Mouse (Mus musculus): ENCODE measurements around the gene Gm10282.

The Gm10282 gene

DNA sequence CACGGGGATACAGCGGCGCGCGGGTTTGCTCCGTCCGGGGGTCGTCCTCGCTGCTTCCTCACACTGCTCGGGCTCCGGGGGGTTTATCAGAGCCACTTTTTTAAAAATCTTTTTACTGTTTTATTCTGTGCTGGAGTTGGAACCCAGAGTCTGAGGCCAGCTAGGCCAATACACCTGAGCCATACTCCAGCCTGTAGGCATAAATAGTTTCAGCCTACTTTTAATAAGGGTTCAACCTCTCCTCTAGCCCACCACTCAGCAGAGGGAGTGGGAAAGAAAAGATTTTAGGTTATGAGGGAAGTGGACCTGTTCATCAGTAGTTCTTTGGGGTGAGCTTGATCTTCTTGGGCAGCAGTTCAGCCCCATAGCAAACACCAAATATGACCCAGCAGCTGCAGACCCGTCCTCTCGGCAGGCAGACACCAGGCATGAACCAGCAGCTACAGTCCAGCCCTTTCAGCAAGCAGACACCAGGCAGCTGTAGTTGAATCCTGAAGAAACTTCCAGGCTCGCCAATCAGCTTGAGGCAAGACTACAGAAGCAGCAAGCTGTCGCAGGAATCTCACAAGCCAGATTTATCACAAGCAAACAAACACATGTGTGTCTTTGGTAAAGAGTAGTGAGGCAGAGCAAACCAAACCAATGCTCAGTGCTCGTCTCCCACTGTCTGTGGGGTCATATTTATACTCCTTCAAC is at the start of gene Gm10282:
Gene Gm10282 (minus strand): TSS at position 51 of the 696 bp plus-strand sequence.
- no peak for DNase-seq (ENCODE audit: extremely low read depth, low read depth, low spot score)

DNA sequence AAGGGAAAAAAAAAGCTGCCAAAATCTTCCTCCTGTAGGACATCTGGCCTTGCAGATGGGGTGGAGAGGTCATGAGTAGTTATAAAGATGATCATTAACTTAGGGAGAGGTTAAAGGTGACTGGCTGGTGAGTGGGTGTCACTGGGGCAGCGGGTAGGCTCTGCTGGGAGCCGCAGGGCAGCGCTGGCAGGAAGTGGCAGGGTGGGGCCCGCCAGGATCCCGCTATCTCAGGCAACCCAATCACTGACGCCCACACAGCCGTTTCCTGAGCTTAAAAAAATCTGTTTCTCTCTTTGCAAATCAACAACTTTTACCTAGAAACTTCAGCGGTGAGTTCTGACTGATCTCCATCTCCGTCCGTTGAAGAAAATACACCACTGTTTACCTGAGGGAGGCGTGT is 49.2 kb upstream of the Gm10282 start:
- DNase-seq (ENCODE audit: extremely low read depth, low read depth, low spot score), result no peak

DNA sequence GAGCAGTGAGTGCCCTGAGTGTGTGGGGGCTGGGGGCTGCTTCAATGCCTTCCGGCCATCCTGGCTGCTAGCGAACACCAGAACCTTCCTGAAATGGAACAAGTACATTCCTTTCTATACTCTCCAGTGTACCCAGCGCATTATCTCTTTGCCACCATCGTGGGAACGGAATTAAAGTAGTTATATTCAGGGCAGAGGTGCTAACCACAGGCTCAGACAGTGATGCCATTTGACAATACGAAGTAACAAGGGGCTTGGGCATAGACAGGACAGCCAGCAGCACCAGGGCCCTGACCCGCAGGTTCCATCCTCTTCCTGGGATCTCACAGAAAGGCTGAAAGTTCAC is 48.6 kb upstream of the Gm10282 start:
- no peak for DNase-seq (ENCODE audit: extremely low read depth, low read depth, low spot score)

DNA sequence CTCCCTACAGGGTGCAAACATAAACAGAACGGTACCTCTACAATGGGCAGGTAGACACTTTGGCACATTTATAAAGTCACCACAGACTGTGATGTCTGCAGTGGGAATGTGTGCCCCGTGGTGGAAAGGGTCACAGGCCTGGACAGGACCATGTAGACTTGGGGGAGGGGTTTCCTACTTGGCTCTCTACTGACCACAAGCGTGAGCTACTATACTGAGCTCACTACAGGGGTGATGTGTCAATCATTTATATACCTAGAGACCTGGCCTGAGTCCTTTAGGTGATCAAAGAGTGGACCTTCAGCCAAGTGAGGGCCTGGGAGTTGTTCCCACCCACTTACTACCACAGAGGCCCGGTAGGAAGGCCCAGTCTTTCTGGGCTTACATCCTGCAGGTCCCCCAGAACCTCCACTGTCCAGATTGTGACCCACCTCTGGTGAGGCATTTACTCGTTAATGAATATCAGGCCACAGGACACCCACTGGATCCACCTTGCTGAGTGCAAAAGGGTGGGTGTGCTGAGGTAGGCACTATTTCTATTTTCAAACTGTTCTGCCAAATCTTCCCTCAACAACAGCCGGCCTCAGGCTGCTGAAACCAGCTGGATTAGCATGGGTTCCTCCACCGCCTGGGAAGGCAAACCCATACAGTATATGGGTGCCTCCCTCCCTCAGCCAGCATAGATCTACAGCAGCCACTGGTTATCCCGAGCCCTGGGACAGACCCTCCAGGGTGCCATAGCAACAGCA is 48.1 kb upstream of the Gm10282 start:
- DNase-seq (ENCODE audit: extremely low read depth, low read depth, low spot score), result no peak

DNA sequence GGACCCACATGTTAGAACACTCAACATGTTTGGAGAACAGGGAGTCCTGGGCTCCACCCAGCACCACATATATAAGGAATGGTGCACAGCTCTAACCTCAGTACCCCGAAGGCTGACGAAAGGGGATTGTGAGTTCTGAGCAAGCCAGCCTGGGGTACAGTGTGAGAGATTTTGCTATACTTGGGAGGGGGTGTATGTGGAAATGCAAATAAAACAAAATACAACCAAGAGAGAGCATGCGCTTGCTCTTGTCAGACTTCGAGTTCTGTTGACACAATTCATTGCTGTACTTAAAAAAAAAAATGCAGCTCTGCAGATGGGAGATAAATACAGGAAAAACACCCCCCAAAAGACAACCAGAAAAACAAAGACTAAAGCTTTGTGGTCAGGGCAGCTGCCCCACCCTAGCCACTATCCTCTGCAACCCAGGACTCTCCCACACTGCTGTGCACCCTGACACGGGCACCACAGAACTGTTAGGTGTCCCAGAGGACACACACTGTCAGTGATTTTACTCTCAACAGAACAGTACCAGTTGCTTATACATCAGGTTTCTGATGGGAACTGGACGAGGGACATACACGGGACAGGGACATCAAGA is 46.4 kb upstream of the Gm10282 start:
- no peak for DNase-seq (ENCODE audit: extremely low read depth, low read depth, low spot score)

DNA sequence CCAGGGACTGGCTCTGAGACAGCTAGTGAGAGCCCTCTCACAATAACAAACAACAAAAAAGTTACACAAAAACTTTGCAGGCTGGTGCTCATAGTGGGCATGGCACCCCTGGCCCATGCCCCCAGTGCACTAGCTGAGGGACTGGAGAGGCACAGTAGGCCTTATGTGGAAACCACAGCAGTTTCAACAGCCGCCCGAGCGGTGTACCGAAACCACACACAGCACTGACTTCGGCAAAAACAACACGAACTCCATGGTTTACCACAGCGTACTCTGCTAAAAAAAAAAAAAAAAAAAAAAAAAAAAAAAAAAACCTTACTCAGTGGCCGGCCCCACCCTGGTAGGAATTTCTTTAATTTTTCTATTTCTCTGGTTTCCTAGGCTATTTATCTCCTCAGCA is 45.7 kb upstream of the Gm10282 start:
- DNase-seq (ENCODE audit: extremely low read depth, low read depth, low spot score), result no peak

DNA sequence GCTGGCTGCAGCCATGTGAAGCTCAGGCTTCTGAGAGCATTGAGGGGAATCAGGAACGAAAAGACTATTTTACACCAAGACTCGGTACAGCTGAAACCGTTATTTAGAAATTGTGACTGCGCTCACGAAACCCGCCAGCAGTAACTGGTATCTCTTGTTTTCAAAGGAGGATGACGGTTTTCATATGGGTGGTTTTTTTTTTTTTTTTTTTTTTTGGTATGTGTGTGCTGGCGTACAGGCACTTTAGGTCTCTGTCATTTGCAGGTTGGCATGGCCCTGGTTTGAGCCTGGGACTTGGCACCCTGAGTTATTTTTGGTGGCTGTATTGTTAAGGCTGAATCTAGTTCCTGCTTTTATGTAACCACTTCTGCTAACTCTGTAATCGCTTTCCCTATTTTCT is 44.8 kb upstream of the Gm10282 start:
- no peak for DNase-seq (ENCODE audit: extremely low read depth, low read depth, low spot score)

DNA sequence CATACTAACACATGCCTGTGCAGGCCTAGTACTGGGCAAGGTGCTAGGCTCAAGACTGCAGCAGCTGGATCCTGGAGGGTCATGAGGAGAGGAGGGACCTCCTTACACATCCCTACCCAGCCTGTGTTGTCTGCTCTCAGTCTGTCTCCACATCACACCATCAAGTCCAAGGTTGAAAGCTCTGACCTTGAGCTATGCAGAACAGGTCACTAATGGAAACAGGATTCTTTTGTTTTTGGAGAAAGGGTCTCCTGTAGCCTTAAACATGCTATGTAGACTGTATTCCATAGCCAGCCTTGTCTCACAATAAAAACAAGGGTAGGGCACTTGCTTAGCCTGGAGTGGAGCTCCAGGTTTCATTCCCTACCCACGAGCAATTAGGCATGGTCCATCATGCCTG is 43.9 kb upstream of the Gm10282 start:
- no peak for DNase-seq (ENCODE audit: extremely low read depth, low read depth, low spot score)

DNA sequence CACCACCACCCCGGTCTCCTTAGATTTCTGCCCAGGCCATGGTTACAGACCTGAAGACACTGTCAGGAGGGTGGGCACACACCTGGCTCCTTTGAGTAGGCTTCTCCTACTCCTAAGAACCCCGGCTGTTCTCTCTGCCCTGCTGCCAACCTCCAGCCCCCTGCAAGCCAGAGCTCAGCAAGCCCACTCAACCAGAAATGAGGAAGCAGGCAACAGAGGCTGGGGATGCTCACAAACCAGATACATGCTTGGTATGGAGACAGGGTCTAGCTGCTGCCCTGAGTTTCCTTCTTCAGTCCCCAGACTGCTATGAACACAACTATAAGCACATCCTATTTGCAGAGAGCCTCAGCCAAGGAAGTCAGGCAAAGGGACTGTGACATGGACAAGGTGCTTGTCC is 43.1 kb upstream of the Gm10282 start:
- DNase-seq (ENCODE audit: extremely low read depth, low read depth, low spot score), result no peak

DNA sequence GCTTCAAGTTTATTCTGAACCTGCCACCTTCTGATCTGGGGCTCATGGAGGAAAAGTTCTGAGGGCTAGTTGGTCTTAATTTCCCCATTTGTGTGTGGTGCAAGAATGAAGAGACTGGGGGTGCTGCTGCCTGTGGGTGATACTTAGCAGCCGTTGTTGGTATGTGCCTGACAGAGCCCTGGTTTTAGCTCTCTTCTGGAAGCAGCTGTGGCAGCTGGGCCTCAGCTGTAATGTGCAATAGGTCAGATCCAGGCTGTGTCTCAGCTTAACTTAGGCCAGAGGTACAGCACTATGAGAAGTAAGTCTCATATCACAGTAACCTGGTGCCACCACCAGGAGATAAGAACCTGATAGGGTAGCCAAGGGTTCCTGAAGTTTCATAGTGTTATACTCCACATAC is 42.5 kb upstream of the Gm10282 start:
- DNase-seq (ENCODE audit: extremely low read depth, low read depth, low spot score), result no peak

DNA sequence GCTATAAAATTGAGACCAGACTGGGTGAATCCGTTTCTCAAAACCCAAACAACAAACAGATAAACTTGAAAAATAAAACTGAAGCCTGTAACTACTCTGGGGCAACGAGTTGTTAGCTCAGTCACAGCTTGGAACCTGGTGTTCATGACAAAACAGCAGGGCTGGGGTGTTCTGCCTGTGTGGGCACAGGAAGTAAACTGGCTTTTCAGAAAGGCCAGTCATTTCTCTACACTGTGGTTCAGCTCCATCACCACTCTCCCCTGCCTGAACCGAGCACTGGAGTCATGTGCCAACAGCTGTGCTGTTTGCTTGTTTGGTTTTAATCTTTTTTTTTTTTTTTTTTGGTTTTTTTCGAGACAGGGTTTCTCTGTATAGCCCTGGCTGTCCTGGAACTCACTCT is 38.7 kb upstream of the Gm10282 start:
- no peak for DNase-seq (ENCODE audit: extremely low read depth, low read depth, low spot score)

DNA sequence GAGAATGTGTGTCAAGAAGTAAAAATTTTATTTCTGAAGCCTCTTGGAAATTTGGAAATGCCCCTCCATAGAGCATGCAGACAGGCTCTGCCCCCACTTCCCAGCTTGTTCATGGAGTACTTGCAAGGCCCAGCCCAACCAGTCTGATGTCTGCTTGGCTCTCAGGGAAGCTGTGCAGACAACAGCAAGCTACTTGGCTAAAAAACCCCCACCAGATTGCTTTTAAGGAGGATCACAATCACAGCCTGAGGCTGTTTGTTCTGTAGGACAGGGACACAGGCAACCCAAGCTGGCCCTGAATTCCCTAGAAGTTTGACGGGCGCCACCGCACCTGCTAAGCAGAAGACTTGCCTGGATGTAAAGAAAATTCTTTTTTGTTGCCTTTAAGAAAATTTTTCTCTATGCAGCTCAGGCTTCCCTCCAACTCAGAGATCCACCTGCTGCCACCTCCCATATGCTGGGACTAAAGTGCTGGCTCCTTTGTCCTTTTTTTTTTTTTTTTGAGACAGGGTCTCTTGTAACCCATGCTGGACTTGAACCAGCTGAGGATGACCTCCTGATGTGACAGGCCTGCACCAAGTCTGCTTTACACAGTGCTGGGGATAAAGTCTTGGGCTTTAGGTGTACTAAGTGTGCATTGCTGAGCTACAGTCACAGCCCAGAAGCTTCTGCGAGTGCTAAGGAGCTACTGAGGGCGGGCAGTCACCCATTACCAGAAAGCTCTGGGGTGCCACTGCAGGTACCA is 37.7 kb upstream of the Gm10282 start:
- no peak for DNase-seq (ENCODE audit: extremely low read depth, low read depth, low spot score)

DNA sequence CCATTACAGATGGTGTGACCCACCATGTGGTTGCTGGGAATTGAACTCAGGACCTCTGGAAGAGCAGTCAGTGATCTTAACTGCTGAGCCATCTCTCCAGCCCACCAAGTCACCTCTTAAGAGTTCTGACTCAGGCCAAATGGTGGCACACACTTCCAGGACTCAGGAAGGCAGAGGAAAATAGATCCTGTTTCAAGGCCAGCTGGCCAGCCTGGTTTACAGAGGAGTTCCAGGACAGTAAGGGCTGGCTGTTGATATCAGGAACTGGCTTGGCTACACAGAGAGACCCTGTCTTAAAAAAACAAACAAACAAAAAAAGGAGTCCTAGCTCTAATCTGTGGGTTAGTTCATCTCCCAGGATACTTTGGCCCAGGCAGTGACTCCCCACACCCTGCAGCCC is 32.0 kb upstream of the Gm10282 start:
- DNase-seq (ENCODE audit: extremely low read depth, low read depth, low spot score), result no peak

DNA sequence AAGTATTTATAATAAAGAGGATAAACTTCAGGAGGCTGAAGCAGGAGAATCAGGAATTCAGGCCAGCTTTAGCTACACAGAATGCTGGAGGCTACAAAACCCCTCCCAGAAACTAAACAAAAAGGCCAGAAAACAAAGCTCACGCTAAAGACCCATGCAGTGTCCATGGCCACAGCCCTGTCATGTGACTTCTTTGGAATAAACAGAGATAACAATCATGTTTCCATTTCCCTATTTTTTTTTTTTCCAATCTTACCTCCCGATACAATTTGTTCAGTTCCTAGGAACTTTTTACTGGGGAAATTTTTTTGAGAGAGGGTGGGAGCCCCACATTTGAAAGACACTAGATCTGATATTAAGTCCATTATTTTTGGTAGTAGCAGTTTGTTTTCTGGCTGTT is 31.2 kb upstream of the Gm10282 start:
- no peak for DNase-seq (ENCODE audit: extremely low read depth, low read depth, low spot score)

DNA sequence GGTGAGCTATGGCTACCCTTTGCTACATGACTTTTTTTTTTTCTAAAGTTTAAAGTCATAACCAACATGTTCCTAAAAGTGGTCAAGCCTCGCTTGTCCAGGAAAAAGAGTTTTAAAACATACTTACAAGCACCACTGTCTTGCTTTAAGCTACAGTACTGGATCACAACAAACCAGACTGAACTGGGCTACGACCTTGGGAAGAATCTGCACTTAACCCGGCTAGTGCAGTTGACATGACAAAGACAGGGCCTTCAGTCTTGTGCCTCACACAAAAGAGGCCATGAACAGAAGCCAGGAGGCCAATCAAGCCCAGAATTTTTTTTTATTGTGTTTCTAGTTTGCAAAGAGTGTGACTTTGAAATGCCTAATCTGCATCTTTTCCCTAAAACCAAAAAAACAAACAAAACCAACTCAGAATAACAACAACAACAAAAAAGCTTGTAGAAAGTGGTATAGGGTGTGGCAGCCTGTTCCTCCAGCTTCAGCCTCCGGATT is 29.1 kb upstream of the Gm10282 start:
- no peak for DNase-seq (ENCODE audit: extremely low read depth, low read depth, low spot score)

DNA sequence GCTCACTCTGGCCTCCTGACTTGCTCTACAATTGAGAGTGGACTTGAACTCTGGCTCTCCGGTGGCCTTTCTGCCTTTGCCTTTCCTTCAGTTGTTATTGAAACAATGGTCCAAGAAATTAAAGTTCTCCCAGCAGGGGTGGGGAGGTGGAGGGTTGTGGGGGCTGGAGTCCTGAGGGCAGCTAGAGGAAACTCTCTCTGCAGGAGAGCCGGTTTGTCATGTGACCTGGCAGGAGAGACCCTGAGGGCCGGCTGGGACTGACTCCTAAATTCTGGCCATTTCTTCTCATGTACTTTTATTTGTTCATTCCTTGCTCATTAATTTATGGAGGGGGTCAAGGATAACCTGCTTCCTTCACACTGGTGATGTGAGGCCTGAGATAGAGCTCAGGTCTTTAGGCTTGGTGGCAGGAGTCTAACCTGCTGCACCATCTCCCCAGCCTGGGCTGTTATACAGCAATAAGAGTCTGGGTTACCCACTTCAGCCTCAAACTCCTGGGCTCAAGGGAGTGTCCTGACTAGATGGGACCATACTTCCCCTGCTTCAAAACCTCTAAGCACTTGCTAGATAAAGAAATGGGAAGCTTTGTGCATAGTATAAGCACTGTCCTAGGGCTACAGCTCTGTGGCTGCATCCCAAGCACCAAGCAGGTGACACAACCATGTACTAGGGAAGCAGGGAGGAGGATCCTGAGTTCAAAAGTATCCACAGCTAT is 28.5 kb upstream of the Gm10282 start:
- DNase-seq (ENCODE audit: extremely low read depth, low read depth, low spot score), result no peak

DNA sequence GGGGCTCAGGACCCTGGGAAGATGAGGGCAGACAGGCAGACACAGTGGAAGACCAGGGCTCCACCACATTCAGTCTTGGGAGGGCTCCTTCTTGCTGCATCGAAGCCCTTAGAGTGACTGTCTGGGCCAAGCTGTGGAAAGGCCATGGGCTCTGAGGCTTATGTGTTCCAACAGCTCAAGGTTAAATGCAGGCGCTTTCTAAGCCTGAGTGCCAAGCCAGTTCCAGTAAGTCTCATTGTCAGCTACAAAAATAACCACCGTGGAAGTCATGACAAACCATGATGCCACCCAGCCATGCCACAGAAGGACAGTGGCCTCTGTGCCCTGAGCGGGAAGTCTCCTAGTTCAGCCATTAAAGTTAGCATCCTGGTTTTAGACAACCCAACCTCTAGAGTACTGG is 26.6 kb upstream of the Gm10282 start:
- no peak for DNase-seq (ENCODE audit: extremely low read depth, low read depth, low spot score)

DNA sequence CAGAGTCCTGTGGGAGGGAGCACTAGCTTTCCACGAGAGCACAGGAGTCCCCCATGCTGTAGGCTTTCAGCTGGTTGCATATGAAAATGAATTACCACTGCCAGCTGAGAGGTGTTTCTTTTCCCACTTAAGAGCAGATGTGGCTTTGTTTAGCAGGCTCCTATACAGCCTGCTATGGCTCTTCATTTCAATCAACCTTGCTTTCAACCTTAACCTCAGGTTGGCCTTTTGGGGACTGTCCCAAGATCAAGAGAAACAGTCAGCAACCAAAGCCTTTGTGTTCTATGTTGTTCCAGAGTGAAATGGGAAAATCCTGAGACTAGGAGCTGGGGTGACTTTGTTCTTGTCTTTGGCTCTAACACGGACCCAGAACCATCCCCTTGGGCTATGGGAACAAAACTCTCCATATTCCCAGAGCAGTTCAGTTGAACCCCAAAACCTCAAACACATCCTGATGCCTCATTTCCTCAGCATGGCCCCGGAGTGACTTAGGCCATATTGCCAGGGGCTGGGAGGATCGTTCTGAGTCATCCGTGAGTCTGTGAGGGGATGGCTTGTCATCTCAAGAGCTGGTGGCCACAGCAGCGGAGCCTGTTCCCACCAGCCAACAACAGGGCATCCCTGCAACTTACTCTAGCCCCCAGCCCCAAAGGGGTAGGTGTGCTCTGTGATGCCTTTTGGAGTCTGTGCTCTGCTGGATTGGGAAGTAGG is 25.9 kb upstream of the Gm10282 start:
- DNase-seq (ENCODE audit: extremely low read depth, low read depth, low spot score), result no peak

DNA sequence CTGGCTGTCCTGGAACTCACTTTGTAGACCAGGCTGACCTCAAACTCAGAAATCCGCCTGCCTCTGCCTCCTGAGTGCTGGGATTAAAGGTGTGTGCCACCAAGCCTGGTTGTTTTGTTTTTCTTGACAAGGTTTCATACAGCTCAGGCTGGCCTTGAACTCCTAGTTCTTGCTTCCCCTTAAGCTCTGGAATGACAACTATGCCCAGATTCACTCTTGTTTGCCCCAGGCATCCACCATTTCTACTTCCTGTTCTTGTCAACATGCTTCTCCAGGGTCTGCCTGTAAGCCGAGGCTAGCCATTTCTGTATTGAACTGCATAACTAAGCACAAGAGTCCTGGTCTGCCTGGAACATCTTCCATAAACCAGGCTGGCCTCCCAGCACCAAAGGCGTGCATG is 24.1 kb upstream of the Gm10282 start:
- no peak for DNase-seq (ENCODE audit: extremely low read depth, low read depth, low spot score)

DNA sequence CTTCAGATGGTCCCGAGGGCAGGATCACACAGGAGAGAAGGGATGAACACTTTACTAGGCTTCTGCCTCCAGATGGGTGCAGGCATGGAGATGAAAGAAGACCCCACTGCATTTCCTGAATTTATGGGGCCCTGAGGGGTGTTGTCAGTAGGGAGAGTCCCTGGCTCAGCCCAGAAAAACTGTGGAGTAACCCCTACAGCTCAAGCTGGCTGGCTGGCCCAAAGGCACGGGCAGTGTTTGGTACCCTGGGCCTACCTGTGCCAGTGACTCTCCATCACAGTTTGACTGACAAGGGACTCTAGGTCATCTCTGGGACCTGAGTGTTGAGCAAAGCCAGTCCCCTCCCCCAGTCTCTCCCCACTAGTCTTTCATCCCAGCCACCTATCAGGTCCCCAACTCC is 19.6 kb upstream of the Gm10282 start:
- no peak for DNase-seq (ENCODE audit: extremely low read depth, low read depth, low spot score)

Data from fat pad, adult 2 months (tissue).